Comparison of ENCODE assay signal across 8 mouse cellular contexts in the genomic region with DNA sequence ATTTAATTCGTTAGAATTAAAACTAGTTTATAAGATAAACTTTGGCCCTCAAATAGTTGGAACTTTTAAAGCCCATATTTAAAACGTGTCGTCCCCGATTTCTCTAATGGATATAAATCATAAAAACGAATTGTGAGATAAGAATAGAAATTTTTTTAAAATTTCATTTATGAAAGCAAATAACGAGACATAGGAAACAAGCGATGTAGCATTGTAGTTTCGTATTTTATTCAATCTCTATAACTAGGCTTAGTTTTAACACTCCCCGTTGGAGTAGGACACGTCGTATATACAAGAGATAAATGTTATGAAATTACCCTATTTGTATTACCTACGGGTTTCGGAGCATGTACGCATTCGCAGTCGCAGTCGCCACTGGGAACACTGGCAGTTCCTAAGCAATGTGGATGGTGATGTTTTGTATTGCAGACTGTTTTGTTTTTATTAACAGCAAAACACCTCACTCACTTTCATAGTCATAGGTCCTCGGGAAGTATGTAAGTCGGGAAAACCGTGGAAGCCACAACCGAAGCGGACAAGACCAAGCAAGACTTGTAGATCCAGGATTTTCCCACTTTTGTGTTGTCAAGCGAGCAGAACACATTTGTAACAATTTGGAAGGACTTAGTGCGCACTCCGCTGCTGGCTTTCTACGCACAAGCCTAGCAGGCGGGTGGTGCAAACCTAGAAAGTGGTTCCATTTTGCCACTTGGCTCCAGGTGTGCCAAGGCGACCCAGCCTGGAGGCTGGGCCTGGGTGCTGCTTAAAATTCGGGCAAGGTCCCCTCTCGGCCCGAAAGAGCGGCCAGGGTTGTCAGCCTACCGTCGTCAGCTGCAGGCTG. TPM values are rescaled to one million over a fixed set of nuclear protein-coding genes. Genes with fewer than 3 reads are reported as not detected.
DNase-seq lines count a peak whose midpoint lies in the region; ATAC-seq lines count a peak whose summit lies in the region.
"Had no signal": no experiment of that assay in that cellular context is flagged by ENCODE, and none has a peak within 500 bp of the region (broad histone marks: within the 10 kb centered on the region; RNA-seq: fewer than 3 reads in every experiment).

No protein-coding gene starts in this region.

- no peak for DNase-seq in limb, embryonic 10.5 days (ENCODE audit: low spot score)
- no peak for DNase-seq in left cerebral cortex, adult 11 months (ENCODE audit: low spot score)
- DNase-seq in spleen, postnatal 14 days (ENCODE audit: low spot score in 2 of 2): no peak

- peaks cover 83% of the 10 kb centered on the region for H3K27me3 ChIP-seq in megakaryocyte, embryonic 14.5 days (replicated peaks)
- H3K27me3 ChIP-seq in forebrain, embryonic 13.5 days: peaks cover 85% of the 10 kb centered on the region
- peaks cover 90% of the 10 kb centered on the region for H3K27me3 ChIP-seq in limb, embryonic 10.5 days (ENCODE audit: low read depth, poor library complexity, severe bottlenecking)
- peaks cover 54% of the 10 kb centered on the region for H3K27me3 ChIP-seq in stomach, embryonic 14.5 days (ENCODE audit: control insufficient read depth, insufficient read depth, low read length)

- H3K9me3 ChIP-seq in megakaryocyte, embryonic 14.5 days: peaks cover 2% of the 10 kb centered on the region
- H3K9me3 ChIP-seq in forebrain, embryonic 13.5 days (replicated peaks): no peaks in the 10 kb centered on the region
- H3K9me3 ChIP-seq in limb, embryonic 10.5 days (replicated peaks): no peaks in the 10 kb centered on the region
- no peaks in the 10 kb centered on the region for H3K9me3 ChIP-seq in stomach, embryonic 14.5 days (ENCODE audit: control insufficient read depth, low read depth, low read length)

- H3K4me1 ChIP-seq in megakaryocyte, embryonic 14.5 days: peaks cover 34% of the 10 kb centered on the region
- H3K4me1 ChIP-seq in forebrain, embryonic 13.5 days: peaks cover 23% of the 10 kb centered on the region
- peaks cover 31% of the 10 kb centered on the region for H3K4me1 ChIP-seq in limb, embryonic 10.5 days
- H3K4me1 ChIP-seq in stomach, embryonic 14.5 days (ENCODE audit: control insufficient read depth, insufficient read depth, low read length): peaks cover 11% of the 10 kb centered on the region

- 2% methylated on average over 34 of the region's 34 CpGs for whole genome bisulfite sequencing in forebrain, embryonic 13.5 days
- WGBS in limb, embryonic 10.5 days: 4% methylated on average over 34 of the region's 34 CpGs
- 4% methylated on average over 34 of the region's 34 CpGs for WGBS in stomach, embryonic 14.5 days

- peak overlapping the region; percentile 78 for H3K4me2 ChIP-seq in forebrain, embryonic 13.5 days
- peak overlapping the region; percentile 43; the same call in 1 of the 2 replicates for H3K4me2 ChIP-seq in stomach, embryonic 14.5 days (replicated peaks; ENCODE audit: low read depth, low read length)

- no peaks in the 10 kb centered on the region for H3K36me3 ChIP-seq in megakaryocyte, embryonic 14.5 days (replicated peaks; ENCODE audit: low read length)
- H3K36me3 ChIP-seq in forebrain, embryonic 13.5 days (ENCODE audit: poor library complexity, severe bottlenecking): no peaks in the 10 kb centered on the region
- no peaks in the 10 kb centered on the region for H3K36me3 ChIP-seq in limb, embryonic 10.5 days
- H3K36me3 ChIP-seq in stomach, embryonic 14.5 days (ENCODE audit: control insufficient read depth, insufficient read depth, low read length): no peaks in the 10 kb centered on the region

- ATAC-seq in megakaryocyte, adult 5-6 weeks (ENCODE audit: poor library complexity, severe bottlenecking): no peak
- no peak for ATAC-seq in forebrain, embryonic 13.5 days
- no peak for ATAC-seq in stomach, embryonic 14.5 days (ENCODE audit: insufficient number of reproducible peaks, insufficient read depth, low FRiP score, low read depth)

- H3K4me3 ChIP-seq in megakaryocyte, embryonic 14.5 days (replicated peaks): peak overlapping the region; percentile 88
- H3K4me3 ChIP-seq in forebrain, embryonic 13.5 days: peak overlapping the region; percentile 44
- H3K4me3 ChIP-seq in limb, embryonic 10.5 days: peak overlapping the region; percentile 53
- peak overlapping the region; percentile 21; the same call in 1 of the 2 replicates for H3K4me3 ChIP-seq in stomach, embryonic 14.5 days (ENCODE audit: low read depth, low read length)

- H3K9ac ChIP-seq in forebrain, embryonic 13.5 days: peak overlapping the region; percentile 10; the same call in 1 of the 2 replicates
- H3K9ac ChIP-seq in stomach, embryonic 14.5 days (replicated peaks; ENCODE audit: low read depth, low read length): no peak overlapping the region

- no peak overlapping the region for H3K27ac ChIP-seq in forebrain, embryonic 13.5 days
- no peak overlapping the region for H3K27ac ChIP-seq in limb, embryonic 10.5 days
- no peak overlapping the region for H3K27ac ChIP-seq in stomach, embryonic 14.5 days (ENCODE audit: low read length)

RNA-seq across cellular contexts. Expression of gene Foxd4, which starts 2.0 kb away (rescaled TPM):
- not detected in 2 replicates for polyA plus RNA-seq in megakaryocyte, embryonic 14.5 days (2012; ENCODE audit: insufficient read depth, low replicate concordance)
- total RNA-seq in megakaryocyte, adult 5-6 weeks (2015): 0.74 and 0.84 TPM in 2 replicates
- total RNA-seq in megakaryocyte, adult 5-6 weeks (2017): 0.51 TPM in 1 of 2 replicates, not detected in the other
- not detected in 2 replicates for polyA plus RNA-seq in forebrain, embryonic 13.5 days (2015; fragmentation: Nextera tagmentation; extraction: Ambion mirVana)
- polyA plus RNA-seq in limb, embryonic 10.5 days (2016; fragmentation: Nextera tagmentation; extraction: Ambion mirVana): not detected in 2 replicates
- not detected in 2 replicates for polyA plus RNA-seq in stomach, embryonic 14.5 days (2014; fragmentation: Nextera tagmentation; extraction: Ambion mirVana)
- total RNA-seq: layer of hippocampus, postnatal 36 days had no signal

RNA-seq across cellular contexts. Expression of gene Gm10053, which starts 23.5 kb away (rescaled TPM):
- polyA plus RNA-seq in megakaryocyte, embryonic 14.5 days (2012; ENCODE audit: insufficient read depth, low replicate concordance): 0.23 TPM in 1 of 2 replicates, not detected in the other
- total RNA-seq in megakaryocyte, adult 5-6 weeks (2015): 170 and 178 TPM in 2 replicates
- 64.0 and 121 TPM in 2 replicates for total RNA-seq in megakaryocyte, adult 5-6 weeks (2017)
- 222 and 238 TPM in 2 replicates for polyA plus RNA-seq in forebrain, embryonic 13.5 days (2015; fragmentation: Nextera tagmentation; extraction: Ambion mirVana)
- 304 and 360 TPM in 2 replicates for polyA plus RNA-seq in limb, embryonic 10.5 days (2016; fragmentation: Nextera tagmentation; extraction: Ambion mirVana)
- polyA plus RNA-seq in stomach, embryonic 14.5 days (2014; fragmentation: Nextera tagmentation; extraction: Ambion mirVana): 206 and 216 TPM in 2 replicates

RNA-seq across cellular contexts. Expression of gene Pgm5, which starts 37.3 kb away (rescaled TPM):
- not detected in 2 replicates for polyA plus RNA-seq in megakaryocyte, embryonic 14.5 days (2012; ENCODE audit: insufficient read depth, low replicate concordance)
- total RNA-seq in megakaryocyte, adult 5-6 weeks (2015): not detected in 2 replicates
- not detected in 2 replicates for total RNA-seq in megakaryocyte, adult 5-6 weeks (2017)
- 0.19 and 0.35 TPM in 2 replicates for polyA plus RNA-seq in forebrain, embryonic 13.5 days (2015; fragmentation: Nextera tagmentation; extraction: Ambion mirVana)
- 0.20 and 0.54 TPM in 2 replicates for polyA plus RNA-seq in limb, embryonic 10.5 days (2016; fragmentation: Nextera tagmentation; extraction: Ambion mirVana)
- 16.8 and 20.3 TPM in 2 replicates for polyA plus RNA-seq in stomach, embryonic 14.5 days (2014; fragmentation: Nextera tagmentation; extraction: Ambion mirVana)

Comparison
In these comparisons a context has a peak if more than half of its experiments do, and no peak if none do; other contexts are left out.
1. H3K4me3 ChIP-seq: peak in every context shown above with its lines; median percentile 88 in megakaryocyte, embryonic 14.5 days; 53 in limb, embryonic 10.5 days; 44 in forebrain, embryonic 13.5 days; 21 in stomach, embryonic 14.5 days.
2. RNA of gene Gm10053, which starts 23.5 kb away (polyA plus RNA-seq): 304 to 360 TPM in limb, embryonic 10.5 days, 222 to 238 TPM in forebrain, embryonic 13.5 days and 206 to 216 TPM in stomach, embryonic 14.5 days; 0.23 TPM in megakaryocyte, embryonic 14.5 days; every median in the first group is over 100 times any median in the second.
3. RNA of gene Pgm5, which starts 37.3 kb away (polyA plus RNA-seq): 16.8 to 20.3 TPM in stomach, embryonic 14.5 days; 0.20 to 0.54 TPM in limb, embryonic 10.5 days, 0.19 to 0.35 TPM in forebrain, embryonic 13.5 days and not detected in megakaryocyte, embryonic 14.5 days; every median in the first group is over 10 times any median in the second.